Mouse (Mus musculus): ENCODE measurements at regions not wholly inside any gene's neighbourhood (a gene's known extent, or its start where the extent isn't known, plus 50 kb on each side); places are given as distances from the start of the nearest gene placed in this dataset.

- DNase-seq, result no peak
- TF ChIP-seq CTCF (IDR thresholded peaks at IDR 0.05; ENCODE audit: borderline replicate concordance, insufficient read depth, low read depth, low read length), result no peak
- no peak for TF ChIP-seq POLR2A (IDR thresholded peaks at IDR 0.05; ENCODE audit: borderline replicate concordance, insufficient read depth, low read length)
- no peaks in the 10 kb centered on the region for H3K4me1 ChIP-seq (ENCODE audit: control insufficient read depth, insufficient read depth, low read length)
- no peak overlapping the region for H3K4me3 ChIP-seq (replicated peaks; ENCODE audit: insufficient read depth, low read depth, low read length)
- no peak overlapping the region for H3K27ac ChIP-seq (ENCODE audit: insufficient read depth, low read length)
- 57% methylated on average over 9 of the region's 9 CpGs for WGBS
- H3K27me3 ChIP-seq (ENCODE audit: control insufficient read depth, insufficient read depth, low read length), result no peaks in the 10 kb centered on the region
These were observed 91.2 kb downstream of the Srek1 start for GRCm38 (mm10) chr13:103683169-103683568.

DNA sequence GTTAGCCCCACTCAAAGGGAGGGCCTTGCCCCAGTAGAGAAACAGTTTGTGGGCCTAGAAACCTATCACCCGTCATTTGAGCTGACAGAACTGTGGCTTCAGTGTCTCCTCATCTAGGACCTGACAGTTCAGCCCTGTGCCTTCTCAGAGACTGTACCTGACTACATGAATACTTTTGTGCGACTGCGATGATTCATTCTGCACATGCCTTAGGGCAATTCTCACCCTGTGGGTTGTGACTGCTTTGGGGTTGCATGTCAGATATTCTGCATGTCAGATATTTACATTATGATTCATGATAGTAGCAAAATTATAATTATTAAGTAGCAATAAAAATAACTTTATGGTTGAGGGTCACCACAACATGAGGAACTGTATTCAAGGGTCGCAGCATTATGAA is 93.7 kb downstream of the Srek1 start:
- Histone ChIP-seq H3K27ac (ENCODE audit: insufficient read depth, low read length) (no peak overlapping the region), H3K4me1 (ENCODE audit: control insufficient read depth, insufficient read depth, low read length) (no peaks in the 10 kb centered on the region), H3K27me3 (ENCODE audit: control insufficient read depth, insufficient read depth, low read length) (no peaks in the 10 kb centered on the region), H3K4me3 (replicated peaks; ENCODE audit: insufficient read depth, low read depth, low read length) (no peak overlapping the region)
- DNase-seq, result no peak
- no peak for TF ChIP-seq CTCF (IDR thresholded peaks at IDR 0.05; ENCODE audit: borderline replicate concordance, insufficient read depth, low read depth, low read length)
- no peak for TF ChIP-seq POLR2A (IDR thresholded peaks at IDR 0.05; ENCODE audit: borderline replicate concordance, insufficient read depth, low read length)
- 91% methylated on average over 4 of the region's 4 CpGs for WGBS

DNA sequence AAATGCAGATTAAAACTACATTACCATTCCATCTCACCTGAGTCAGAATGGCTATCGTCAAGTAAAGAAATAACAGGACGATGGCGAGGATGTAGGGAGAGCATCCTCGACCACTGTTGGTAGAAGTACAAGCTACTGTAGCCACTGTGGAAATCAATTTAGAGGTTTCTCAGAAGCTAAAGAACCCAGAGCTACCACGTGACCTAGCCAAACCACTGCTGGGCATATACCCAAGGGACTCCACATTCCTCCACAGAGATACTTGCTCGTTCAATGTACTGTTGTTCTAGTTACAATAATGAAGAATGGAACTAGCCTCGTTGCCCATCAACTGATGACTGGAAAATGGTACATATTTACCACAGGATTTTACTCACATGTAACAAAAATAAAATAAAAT is 94.4 kb downstream of the Srek1 start:
- DNase-seq, result no peak
- no peaks in the 10 kb centered on the region for H3K27me3 ChIP-seq (ENCODE audit: control insufficient read depth, insufficient read depth, low read length)
- no peak overlapping the region for H3K4me3 ChIP-seq (replicated peaks; ENCODE audit: insufficient read depth, low read depth, low read length)
- TF ChIP-seq POLR2A (IDR thresholded peaks at IDR 0.05; ENCODE audit: borderline replicate concordance, insufficient read depth, low read length), result no peak
- no peak for TF ChIP-seq CTCF (IDR thresholded peaks at IDR 0.05; ENCODE audit: borderline replicate concordance, insufficient read depth, low read depth, low read length)
- H3K27ac ChIP-seq (ENCODE audit: insufficient read depth, low read length), result no peak overlapping the region
- no peaks in the 10 kb centered on the region for H3K4me1 ChIP-seq (ENCODE audit: control insufficient read depth, insufficient read depth, low read length)
- 82% methylated on average over 7 of the region's 7 CpGs for WGBS

GRCm38 (mm10) chr13:103676831-103677230 is 97.6 kb downstream of the Srek1 start:
- Histone ChIP-seq H3K4me3 (replicated peaks; ENCODE audit: insufficient read depth, low read depth, low read length) (no peak overlapping the region), H3K27me3 (ENCODE audit: control insufficient read depth, insufficient read depth, low read length) (no peaks in the 10 kb centered on the region), H3K27ac (ENCODE audit: insufficient read depth, low read length) (no peak overlapping the region), H3K4me1 (ENCODE audit: control insufficient read depth, insufficient read depth, low read length) (no peaks in the 10 kb centered on the region)
- WGBS, result 45% methylated on average over 13 of the region's 13 CpGs
- no peak for DNase-seq
- no peak for TF ChIP-seq POLR2A (IDR thresholded peaks at IDR 0.05; ENCODE audit: borderline replicate concordance, insufficient read depth, low read length)
- TF ChIP-seq CTCF (IDR thresholded peaks at IDR 0.05; ENCODE audit: borderline replicate concordance, insufficient read depth, low read depth, low read length), result no peak

GRCm38 (mm10) chr13:103676221-103676620 is 98.2 kb downstream of the Srek1 start:
- no peak overlapping the region for H3K27ac ChIP-seq (ENCODE audit: insufficient read depth, low read length)
- 67% methylated on average over 5 of the region's 5 CpGs for WGBS

DNA sequence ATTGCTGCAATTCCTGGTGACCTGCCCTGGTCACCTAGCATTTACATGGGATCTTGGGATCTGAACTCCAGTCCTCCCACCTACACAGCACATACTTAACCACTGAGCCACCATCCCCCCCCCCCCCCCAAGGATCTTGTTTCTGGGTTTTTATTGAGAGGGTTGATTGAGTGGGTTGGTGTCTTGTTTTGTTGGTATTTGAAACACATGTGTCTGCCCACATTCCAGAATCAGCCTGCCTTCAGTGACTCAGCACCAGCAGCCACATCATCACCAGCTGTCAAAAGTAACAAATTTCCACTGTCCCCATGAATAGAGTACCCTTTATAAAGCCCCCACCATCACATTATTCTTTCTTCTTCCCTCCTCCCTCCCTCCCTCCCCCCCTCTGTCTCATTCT is 103.8 kb downstream of the Srek1 start:
- no peaks in the 10 kb centered on the region for H3K4me1 ChIP-seq (ENCODE audit: control insufficient read depth, insufficient read depth, low read length)
- no peak for DNase-seq
- no peaks in the 10 kb centered on the region for H3K27me3 ChIP-seq (ENCODE audit: control insufficient read depth, insufficient read depth, low read length)
- H3K27ac ChIP-seq (ENCODE audit: insufficient read depth, low read length), result no peak overlapping the region
- no peak overlapping the region for H3K4me3 ChIP-seq (replicated peaks; ENCODE audit: insufficient read depth, low read depth, low read length)
- TF ChIP-seq CTCF (IDR thresholded peaks at IDR 0.05; ENCODE audit: borderline replicate concordance, insufficient read depth, low read depth, low read length) (no peak), POLR2A (IDR thresholded peaks at IDR 0.05; ENCODE audit: borderline replicate concordance, insufficient read depth, low read length) (no peak)

More at GRCm38 (mm10) chr13:103676221-103676620, 98.2 kb downstream of the Srek1 start:
- TF ChIP-seq POLR2A (IDR thresholded peaks at IDR 0.05; ENCODE audit: borderline replicate concordance, insufficient read depth, low read length) (no peak), CTCF (IDR thresholded peaks at IDR 0.05; ENCODE audit: borderline replicate concordance, insufficient read depth, low read depth, low read length) (no peak)
- Histone ChIP-seq H3K4me3 (replicated peaks; ENCODE audit: insufficient read depth, low read depth, low read length) (no peak overlapping the region), H3K27me3 (ENCODE audit: control insufficient read depth, insufficient read depth, low read length) (no peaks in the 10 kb centered on the region), H3K4me1 (ENCODE audit: control insufficient read depth, insufficient read depth, low read length) (no peaks in the 10 kb centered on the region)
- DNase-seq, result no peak

DNA sequence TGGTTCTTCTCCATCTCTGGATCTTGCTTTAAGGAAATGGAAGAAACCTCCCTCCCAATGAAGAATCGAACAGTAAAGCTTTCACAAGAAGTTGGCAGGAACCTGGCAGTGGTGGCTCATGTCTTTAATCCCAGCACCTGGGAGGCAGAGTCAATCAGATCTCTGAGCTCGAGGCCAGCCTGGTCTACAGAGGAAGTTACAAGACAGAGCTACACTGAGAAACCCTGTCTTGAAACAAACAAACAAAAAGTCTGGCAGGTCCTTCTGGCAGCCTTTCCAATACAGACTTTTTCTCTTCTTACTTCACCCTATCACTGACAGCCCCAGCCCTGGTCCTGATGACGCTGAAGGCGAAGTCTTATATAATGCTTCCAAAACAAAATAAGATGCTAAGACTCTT is 104.6 kb downstream of the Srek1 start:
- no peak for TF ChIP-seq POLR2A (IDR thresholded peaks at IDR 0.05; ENCODE audit: borderline replicate concordance, insufficient read depth, low read length)
- no peak for TF ChIP-seq CTCF (IDR thresholded peaks at IDR 0.05; ENCODE audit: borderline replicate concordance, insufficient read depth, low read depth, low read length)
- DNase-seq, result no peak
- Histone ChIP-seq H3K27me3 (ENCODE audit: control insufficient read depth, insufficient read depth, low read length) (no peaks in the 10 kb centered on the region), H3K4me3 (replicated peaks; ENCODE audit: insufficient read depth, low read depth, low read length) (no peak overlapping the region), H3K4me1 (ENCODE audit: control insufficient read depth, insufficient read depth, low read length) (no peaks in the 10 kb centered on the region), H3K27ac (ENCODE audit: insufficient read depth, low read length) (no peak overlapping the region)
- WGBS, result 86% methylated on average over 4 of the region's 4 CpGs

DNA sequence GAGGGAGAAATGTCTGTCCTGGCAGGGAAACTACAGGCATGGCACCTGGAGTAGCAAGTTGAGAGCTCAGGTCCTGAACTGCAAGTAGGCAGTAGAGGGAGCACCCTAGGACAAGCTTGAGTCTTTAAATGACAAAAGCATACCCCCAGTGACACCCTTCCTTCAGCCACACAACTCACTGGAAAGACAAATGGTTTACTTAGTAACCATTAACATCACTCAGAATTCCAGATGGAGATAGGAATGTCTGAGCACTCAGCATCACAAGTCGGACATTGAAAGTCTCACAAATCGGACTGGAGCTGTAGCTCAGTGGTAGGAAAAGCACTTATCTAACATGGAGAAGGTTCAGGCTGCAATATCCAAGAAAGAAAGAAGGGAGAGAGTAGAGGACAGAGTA is 106.7 kb downstream of the Srek1 start:
- no peaks in the 10 kb centered on the region for H3K27me3 ChIP-seq (ENCODE audit: control insufficient read depth, insufficient read depth, low read length)
- H3K4me1 ChIP-seq (ENCODE audit: control insufficient read depth, insufficient read depth, low read length), result no peaks in the 10 kb centered on the region
- no peak overlapping the region for H3K27ac ChIP-seq (ENCODE audit: insufficient read depth, low read length)
- TF ChIP-seq POLR2A (IDR thresholded peaks at IDR 0.05; ENCODE audit: borderline replicate concordance, insufficient read depth, low read length) (no peak), CTCF (IDR thresholded peaks at IDR 0.05; ENCODE audit: borderline replicate concordance, insufficient read depth, low read depth, low read length) (no peak)
- no peak overlapping the region for H3K4me3 ChIP-seq (replicated peaks; ENCODE audit: insufficient read depth, low read depth, low read length)
- no peak for DNase-seq
- WGBS, result 93% methylated on average over 2 of the region's 2 CpGs

Measured in cerebellum, adult 2 months (tissue).